Mouse (Mus musculus) monocyte, adult 2 months (primary cell): ENCODE data around the gene Ddx39.

Experiments
- DNase-seq, 2 experiments: peaks; one replicate each; pipeline ENCODE4 v3.0.0; 2022; ENCODE audit warnings: low spot score in 2 of 2, low read depth in 1 of 2

Ddx39 gene

DNA sequence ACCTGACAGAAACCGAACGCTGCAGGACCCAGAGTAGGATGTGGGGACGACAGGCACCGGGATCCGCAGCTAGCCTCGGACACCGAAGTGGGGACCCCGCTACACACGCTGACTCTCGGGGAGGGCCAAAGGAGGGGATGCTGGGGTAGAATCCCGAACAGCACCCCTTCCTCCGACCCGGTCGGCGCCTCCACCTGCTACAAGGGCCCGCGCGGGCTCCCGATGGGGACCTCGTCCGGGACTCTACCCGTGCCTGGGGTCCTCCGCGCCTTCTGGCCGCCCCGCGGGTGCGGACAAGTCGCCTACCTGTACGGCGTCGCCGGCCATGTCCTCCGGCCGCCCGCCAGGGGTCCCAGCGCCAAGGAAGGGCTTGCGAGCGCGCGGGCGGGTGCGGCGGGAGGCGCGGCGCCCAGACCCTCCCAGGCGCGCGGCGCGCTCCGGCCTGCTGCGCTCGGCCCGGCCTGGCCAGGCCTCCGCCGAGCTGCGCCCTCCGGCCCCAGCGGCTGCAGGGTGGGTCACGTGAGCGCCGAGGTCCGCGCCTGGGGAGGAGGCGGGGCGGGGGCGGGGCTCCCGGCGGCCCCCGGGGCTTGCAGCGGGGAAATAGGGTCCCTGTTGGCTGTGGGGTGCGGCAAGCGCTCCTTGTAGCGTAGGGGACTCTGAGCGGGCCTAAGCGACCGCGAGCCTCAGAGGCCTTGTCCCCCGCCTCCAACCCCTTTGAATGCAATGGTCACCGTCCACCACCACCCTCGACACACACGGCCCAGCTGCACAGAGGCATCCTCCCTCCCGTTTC is 16.1 kb upstream of the Ddx39 start, which contains the start of gene Pkn1:
Gene Pkn1 (minus strand): TSS at position 519 of the 793 bp plus-strand sequence.
- no peak for DNase-seq

DNA sequence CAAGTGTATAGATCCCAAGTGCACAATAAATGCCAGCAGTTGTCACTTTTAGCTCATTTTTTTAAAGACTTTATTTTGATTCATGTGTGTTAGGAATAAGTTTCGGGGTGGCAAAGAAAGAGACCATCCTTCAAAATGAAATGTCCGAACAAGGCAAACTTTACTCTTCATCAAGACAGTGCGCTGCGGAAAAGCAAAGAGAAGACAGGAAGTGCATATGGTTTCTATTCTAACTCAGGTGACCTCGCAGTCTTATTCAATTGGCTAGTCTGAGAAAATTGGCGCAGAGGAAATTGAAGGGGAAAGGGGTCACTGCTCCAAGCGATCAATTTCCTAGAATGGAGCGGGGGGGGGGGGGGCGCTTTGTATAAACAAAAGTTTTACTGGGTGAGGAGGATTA is 15.4 kb upstream of the Ddx39 start:
- DNase-seq = no peak

DNA sequence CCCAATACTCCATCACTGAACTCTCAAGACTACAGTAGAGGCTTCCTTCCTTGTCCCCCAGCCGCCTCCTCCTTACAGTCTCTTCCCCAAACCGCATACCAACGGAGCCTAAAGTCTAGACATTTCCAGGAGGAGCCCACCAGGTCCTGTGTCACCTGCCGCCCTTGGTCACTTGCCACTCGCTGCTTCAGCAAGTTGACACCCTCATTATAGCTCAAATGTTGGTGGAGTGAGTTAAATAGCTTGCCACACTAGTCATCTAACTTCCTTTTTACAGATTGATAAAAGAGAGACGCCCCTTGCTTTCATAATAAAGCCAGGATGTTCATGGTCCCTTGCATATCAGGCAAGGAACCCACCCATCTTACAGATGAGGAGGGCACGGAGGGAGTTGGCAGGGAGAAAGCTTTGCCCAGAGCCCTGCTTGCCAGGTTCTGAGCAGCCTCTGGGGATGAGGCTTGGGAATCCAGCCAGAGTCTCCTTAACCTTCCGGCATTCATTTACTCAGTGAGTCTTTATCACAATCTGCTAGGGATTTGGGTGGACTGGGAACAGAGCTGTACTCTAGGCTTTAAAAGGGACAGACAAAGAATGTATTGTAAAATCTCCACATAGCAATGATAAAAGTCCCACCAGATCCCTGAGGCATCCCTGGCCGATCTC is 14.4 kb upstream of the Ddx39 start:
- no peak for DNase-seq

DNA sequence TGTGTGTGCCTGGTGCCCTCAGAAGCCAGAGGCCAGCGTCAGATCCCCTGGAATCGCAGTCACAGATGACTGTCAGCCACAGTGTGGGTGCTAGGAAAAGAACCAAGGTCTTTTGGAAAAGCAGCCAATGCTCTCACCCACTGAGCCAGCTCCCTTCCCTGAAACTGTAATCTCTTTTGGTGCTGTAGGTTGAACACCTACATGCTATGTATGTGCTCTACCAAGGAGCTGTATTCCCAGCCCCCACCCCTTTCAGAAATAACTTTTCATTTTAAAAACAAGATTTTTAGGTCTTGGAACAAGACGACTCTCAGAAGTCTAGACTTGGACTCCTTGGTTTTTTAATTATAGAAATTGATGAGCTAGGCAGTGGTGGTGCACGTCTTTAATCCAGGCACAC is 11.6 kb upstream of the Ddx39 start:
- no peak for DNase-seq

DNA sequence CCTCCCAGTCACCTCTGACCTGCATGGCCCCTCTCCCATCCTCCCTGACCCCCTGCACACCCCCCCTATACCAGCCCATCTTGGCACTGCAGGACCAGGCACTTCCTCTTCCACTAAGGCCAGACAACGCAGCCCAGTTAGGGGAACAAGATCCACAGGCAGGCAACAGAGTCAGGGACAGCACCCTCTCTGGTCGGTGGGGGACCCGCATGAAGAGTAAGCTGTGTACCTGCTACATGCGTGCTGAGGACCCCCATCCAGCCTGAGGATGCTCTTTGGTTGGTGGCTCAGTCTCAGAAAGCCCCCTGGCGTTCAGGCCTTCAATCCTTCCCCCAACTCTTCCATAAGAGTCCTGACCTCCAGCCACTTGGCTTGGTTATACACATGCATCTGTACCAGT is 8.6 kb upstream of the Ddx39 start:
- DNase-seq = no peak

DNA sequence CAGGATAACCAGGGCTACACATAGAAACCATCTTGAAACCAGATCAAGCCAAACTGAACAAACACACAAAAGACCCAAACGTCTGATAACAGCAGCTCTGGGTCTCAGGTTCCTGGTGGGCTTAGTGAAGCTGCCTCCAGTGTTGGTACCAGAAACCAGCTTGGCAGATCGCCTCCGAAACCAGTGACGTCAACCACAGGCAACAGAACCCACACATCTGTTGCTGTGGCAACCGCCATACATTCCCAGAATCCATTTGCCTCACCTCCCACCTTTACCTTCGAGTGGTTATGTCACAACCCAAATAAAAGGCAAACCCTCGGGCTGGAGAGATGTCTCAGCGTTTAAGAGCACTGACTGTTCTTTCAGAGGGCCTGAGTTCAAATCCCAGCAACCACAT is 7.4 kb upstream of the Ddx39 start:
- DNase-seq = no peak

DNA sequence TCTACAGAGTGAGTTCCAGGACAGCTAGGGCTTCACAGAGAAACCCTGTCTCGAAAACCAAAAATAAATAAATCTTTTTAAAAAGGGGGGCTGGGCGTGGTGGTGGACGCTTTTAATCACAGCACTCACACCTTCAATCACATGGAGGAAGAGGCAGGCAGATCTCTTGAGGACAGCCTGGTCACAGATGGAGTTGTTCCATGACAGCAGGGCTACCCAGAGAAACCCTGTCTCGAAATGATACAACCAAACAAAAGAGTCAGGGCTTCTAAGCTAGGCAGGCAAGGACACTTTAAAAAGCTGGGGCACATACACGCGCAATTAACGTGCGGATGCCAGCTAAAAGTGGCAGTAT is 324 bp upstream of the Ddx39 start:
- DNase-seq = no peak

DNA sequence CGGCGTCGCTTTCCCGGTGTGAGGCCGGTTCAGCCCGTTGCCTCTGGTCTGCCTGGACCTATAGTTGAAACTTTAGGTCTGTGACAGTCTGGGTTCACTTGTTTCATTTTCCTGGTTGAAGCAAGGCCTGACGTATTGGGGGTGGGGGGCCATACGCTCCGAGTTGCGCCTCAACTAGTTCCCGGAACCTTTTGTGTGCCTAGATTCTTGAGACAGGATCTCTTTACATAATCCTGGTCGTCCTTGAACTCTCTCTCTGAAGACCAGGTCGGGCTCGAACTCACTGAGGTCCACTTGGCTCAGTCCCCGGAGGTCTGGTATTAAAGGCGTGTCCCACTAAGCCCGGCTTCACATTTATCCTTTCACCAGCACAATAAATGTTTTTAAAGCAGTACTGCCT is 794 bp downstream of the Ddx39 start:
- DNase-seq = no peak

DNA sequence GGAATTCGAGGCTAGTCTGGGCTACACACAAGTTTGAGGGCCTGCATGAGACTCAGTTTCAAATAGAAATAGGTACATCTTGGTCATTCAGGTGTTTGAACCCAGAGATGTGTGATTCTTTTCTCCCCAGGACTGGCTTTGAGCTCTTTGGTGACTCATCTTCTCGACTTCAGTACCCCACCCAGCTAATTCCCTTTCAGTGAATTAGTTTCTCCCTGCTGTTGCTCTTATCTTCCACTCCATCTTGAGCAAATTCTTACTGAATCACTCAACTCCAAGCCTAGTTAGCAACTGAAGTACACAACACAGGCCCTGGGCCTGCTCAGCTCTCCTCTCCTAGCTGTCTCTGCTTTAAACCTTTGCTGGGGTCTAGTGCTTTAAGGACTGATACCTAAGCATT is 1.6 kb downstream of the Ddx39 start:
- DNase-seq = no peak

DNA sequence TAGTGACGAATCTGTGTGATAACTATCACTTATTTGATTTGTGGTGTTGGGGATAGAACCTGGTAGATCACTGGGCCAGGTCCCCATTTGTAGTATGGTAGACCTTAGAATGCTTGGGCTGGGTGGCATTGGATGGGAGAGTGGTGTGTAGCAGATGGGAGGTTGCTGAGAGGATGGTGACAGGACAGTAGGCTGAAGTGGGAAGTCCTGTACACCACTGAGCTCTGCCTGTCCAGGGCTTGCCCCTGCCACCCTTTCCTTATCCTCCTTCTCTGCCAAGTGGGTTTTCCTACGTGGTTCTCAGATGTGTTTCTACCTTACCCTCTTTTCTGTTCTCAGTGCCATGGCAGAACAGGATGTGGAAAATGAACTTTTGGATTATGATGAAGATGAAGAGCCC is 4.1 kb downstream of the Ddx39 start:
- no peak for DNase-seq

DNA sequence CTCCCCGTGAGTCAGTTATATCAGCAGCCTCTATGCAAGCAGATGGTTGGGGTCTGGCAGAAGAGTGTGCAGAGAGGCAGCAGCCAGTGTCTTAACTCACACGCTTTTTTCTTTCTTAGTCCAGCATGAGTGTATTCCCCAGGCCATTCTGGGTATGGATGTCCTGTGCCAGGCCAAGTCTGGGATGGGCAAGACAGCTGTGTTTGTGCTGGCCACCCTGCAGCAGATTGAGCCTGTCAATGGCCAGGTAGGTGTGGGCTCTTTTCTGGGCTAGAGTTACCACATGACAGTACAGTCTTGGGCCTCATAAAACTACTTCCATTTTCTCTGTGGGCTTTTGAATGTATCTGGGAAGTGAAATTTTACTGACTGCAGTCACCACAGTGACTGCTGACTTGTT is 4.7 kb downstream of the Ddx39 start:
- DNase-seq = no peak

DNA sequence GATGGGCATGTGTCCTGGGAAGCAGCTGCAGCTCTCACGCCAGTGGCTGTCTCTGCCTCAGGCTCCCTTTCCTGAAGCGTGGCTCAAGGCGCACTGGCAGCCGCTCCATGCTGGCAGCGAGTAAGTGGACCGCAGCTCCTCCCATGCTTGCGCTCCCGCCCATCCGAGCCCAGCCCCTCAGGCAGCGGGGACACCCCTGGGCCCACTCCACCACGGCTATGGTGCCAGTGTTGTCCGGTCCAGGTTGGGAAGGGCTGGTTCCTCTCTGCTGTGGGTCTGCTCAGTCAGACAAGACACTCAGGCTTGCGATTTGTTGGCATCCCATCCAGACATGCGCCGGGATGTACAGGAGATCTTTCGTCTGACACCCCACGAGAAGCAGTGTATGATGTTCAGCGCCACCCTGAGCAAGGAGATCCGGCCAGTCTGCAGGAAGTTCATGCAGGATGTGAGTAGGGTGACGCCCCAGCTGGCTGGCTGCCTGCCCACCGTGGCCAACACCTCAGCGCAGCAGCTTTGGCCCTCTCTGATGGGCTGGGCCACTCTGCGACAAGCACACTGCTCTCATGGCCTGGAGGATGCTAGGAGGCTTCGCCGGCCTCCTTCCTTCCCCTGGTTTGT is 6.5 kb downstream of the Ddx39 start:
- DNase-seq = no peak

DNA sequence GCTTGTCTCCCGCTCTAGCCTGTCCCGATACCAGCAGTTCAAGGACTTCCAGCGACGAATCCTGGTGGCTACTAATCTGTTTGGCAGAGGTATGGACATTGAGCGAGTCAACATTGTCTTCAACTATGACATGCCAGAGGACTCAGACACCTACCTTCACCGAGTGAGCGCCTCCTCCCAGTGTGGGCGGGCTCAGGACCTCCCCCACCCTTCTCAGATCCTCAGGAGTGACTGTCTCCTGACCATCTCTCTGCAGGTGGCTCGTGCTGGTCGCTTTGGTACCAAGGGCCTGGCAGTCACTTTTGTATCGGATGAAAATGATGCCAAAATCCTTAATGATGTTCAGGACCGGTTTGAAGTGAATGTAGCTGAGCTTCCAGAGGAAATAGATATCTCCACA is 7.7 kb downstream of the Ddx39 start:
- DNase-seq = no peak

DNA sequence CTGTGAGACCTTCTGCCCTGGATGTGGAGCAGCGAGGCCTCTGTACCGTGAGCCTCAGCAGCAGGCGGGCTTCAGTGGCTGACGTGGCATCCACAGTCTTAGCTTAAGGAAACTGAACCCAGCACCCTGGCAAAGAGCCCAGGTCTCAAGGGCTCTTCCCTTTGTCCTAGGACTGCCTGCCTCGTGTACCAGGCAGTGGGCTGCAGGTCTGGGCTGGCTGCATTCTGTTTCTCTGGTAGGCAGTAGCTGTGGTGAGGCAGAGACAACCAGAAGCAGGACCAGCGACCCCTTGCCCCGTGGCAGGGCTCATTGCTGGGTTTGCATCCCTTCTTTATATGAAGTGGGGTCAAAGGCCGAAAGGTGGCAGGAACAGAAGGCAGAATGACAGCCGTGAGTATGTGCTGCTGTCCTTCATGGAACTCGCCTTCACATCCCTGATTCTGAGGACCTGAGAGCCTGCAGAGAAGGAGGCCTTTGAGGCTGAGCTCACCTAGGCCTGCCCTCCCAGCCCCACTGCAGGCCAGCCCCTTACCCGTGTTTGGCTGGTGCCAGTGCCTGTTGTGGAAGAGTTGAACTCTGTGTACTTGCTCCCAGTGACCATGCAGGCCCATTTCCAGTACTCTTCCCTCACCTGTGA is 8.6 kb downstream of the Ddx39 start:
- no peak for DNase-seq

DNA sequence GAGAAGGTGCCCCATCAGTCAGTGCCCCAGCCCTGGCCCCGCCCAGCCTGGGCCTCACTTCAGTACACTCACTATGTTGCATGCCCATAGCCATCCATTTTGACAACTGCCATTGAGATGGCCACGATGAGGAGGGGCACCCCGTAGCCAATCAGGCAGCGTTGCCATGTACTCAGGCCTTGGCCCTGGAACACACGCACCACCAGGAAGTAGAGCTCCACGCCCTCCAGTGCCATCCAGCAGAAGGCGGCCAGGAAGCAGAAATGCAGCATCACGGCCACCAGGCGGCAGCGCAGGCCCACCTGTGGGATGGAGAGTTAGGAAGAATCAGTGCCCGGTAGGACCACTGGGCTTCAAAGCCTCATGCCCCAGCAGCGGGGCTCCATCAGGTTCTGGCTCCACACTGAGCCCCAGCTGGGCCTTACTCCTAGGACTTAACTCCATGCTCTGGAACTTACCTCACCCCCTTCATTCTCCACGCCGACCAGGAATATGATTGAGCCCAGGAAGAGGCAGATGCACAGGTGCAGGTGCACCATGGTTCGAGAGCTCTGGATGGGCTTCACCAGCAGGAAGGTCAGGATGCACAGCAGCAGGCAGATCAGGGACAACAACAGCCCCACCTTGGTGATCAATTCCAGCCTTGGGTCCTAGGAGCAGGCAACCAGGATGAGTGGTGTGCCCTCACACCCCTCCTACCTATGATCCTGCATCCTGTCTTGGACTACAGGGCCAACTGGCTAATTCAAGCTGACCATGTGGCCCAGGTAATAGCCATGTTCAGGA is 9.9 kb downstream of the Ddx39 start:
- peak; percentile 68 to 75 for DNase-seq

DNA sequence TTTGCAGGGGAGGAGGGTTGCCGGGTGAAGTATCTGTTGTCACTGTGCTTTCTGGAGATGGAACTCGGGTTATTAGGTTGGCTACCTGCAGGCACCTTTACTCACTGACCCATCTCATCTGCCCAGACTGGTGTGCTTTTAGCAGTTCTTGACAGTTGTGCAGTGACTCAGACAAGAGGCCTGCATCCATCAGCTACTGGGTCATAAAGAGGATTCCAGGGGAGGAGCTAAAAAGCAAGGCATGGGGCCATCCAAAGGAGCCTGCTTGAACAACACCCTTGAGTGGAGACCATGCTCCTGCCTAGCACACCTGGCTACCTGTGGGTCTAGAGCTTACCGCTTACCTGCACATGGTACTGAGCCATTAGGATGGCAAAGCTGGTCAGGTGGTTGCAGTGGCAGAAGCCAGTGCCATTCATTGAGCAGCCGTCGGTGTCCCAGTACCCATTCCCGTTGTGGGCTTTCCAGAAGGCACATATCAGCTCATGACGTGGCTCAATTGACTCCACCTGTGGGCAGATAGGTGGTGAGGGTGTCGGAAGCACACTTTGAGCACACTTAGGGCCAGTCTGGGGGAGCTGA is 10.6 kb downstream of the Ddx39 start:
- no peak for DNase-seq

DNA sequence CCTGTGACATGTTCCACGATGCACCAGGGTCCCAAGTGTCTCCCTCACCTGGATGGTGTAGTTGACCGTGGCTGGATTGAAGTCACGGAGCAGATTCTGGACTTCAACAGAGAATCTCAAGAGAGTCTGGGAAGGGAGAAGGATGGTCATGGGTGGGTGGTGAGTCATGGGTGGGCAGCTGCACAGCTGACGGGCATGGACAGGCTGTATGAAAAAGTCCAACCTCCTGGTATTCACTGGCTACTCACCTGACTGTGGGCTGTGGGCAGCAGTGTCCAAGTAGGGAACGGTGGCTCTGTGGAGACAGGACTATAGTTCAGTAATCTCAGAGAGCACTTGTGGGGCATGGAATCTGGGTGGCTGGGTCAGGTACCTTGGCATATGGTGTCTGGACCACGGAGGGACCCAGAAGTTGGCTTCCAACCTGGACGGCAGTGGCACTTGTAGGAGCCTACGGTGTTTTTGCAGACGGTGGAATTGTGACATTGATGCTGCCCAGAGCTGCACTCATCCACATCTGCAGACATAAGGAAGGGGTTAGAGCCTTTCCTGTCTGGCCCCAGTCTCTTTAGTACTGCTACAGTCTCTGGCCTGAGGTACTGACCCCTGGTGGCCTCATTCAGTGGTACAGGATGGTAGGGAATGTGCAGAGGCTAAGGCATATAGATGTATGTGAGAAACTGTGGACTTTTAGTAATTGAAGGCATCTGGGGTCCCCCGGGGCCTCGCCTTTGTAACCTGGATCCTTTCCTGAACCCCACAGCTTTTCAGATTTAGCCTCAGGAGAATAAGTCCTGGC is 14.2 kb downstream of the Ddx39 start:
- no peak for DNase-seq

DNA sequence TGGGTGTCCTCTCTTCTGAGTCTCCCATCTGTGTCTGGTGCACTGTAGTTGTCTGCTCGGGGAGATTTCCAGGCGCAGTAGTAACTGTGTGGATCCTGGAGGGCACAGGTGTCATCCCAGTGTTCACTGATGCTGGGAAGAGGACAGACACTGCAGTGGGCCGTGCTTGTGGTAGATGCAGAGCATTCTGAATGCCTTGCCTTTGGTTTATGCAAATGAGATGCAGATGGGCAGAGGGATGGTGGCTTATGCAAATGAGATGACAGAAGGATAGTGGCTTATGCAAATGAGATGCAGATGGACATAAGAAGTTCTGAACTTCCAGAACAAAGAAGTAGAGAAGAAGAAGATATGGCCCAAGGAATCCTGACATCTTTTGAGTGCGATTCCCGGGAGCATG is 16.9 kb downstream of the Ddx39 start:
- no peak for DNase-seq

DNA sequence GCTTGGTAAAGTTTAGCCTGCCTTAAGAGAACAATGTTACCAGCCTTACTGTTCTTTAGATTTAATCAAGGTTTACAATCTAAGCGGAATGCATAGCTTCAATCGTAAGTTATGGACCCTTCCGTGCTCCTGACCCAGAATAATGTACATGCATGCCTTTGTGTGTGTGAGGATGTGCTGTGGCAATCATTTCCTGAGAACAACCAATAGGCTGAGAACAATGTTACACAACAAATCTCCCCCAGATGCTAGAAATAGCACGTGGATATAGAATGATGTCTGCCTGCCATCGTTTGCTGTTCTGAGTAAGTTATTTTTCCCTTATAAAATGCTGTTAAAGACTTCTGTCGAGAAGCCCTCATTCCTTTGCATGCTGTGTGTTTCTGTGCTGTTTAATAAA is 17.9 kb downstream of the Ddx39 start:
- no peak for DNase-seq

DNA sequence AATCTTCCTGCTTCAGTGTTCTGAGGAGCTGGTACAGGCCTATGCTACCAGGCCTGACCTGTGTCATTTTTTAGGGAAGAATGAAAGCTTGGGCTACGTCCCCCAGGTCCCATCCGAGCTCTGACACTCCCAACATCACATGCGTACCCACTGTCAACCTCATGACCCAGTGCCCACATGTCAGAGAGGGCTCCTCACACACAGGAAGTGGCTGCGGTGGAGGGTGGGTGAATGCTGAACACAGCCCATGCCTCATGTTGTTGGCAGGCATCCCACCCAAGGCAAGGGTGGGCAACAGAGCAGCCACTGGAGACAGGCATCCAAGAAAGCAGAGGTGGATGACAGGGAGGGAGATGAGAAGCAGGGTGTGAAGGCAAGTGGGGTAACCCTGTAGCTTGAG is 21.7 kb downstream of the Ddx39 start:
- DNase-seq = peak in 1 of 2 experiments; percentile 61
